Mouse (Mus musculus): Measurements from ENCODE around the gene Chd9. TPM values are rescaled to one million over a fixed set of nuclear protein-coding genes. Genes with fewer than 3 reads are reported as not detected.

Chd9 gene
- polyA plus RNA-seq, 1 experiment from 2014 or later: 25.3 TPM

DNA sequence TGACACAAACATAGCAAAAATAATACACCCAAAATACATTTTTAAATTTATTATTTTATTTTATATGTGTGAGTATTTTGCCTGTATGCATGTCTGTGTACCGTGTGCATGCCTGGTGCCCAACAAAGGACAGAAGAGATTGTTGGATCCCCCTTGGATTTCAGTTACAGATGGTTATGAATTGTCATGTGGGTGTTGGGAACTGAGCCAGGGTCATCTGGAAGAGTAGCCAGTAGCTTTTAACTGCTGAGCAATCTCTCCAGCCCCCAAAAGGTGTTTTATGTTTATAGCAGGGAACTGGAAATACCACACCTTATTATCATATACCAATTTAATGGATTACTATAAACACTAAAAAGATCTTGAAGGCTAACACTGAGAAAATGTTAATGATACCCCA, 106.6 kb downstream of the Chd9 start:
- H3K9ac ChIP-seq (ENCODE audit: low read depth, low read length): no peak overlapping the region
- 83% methylated on average over 1 of the region's 1 CpGs for WGBS
- no peak for ATAC-seq (replicated peaks; ENCODE audit: low FRiP score)

GRCm38 (mm10) chr8:90936840-90937239, 108.7 kb downstream of the Chd9 start:
- no peak overlapping the region for H3K4me3 ChIP-seq (ENCODE audit: low read depth, low read length)
- no peak for DNase-seq (ENCODE audit: low spot score)
- 50% methylated on average over 1 of the region's 1 CpGs for WGBS
- no peaks in the 10 kb centered on the region for H3K27me3 ChIP-seq (replicated peaks; ENCODE audit: control insufficient read depth, insufficient read depth, low read length)
- H3K4me2 ChIP-seq: no peak overlapping the region
- H3K27ac ChIP-seq (ENCODE audit: low read depth, low read length): no peak overlapping the region
- H3K36me3 ChIP-seq (ENCODE audit: control insufficient read depth, insufficient read depth, low read length): 0 out of 2 replicates have a peak, but pooled peaks cover 5% of the 10 kb centered on the region
- H3K9ac ChIP-seq (ENCODE audit: low read depth, low read length): no peak overlapping the region
- H3K9me3 ChIP-seq (ENCODE audit: control insufficient read depth, low read length): no peaks in the 10 kb centered on the region
- H3K4me1 ChIP-seq (replicated peaks; ENCODE audit: control insufficient read depth, insufficient read depth, low read length): peaks cover 3% of the 10 kb centered on the region; the same call in 1 of the 2 replicates
- ATAC-seq (replicated peaks; ENCODE audit: low FRiP score): no peak

More for the DNA sequence above, 106.6 kb downstream of the Chd9 start:
- H3K4me2 ChIP-seq: no peak overlapping the region
- H3K27me3 ChIP-seq (replicated peaks; ENCODE audit: control insufficient read depth, insufficient read depth, low read length): no peaks in the 10 kb centered on the region
- H3K27ac ChIP-seq (ENCODE audit: low read depth, low read length): no peak overlapping the region
- no peak for DNase-seq (ENCODE audit: low spot score)
- 0 out of 2 replicates have a peak, but pooled peaks cover 5% of the 10 kb centered on the region for H3K36me3 ChIP-seq (ENCODE audit: control insufficient read depth, insufficient read depth, low read length)
- no peak overlapping the region for H3K4me3 ChIP-seq (ENCODE audit: low read depth, low read length)
- no peaks in the 10 kb centered on the region; the same call in 1 of the 2 replicates for H3K4me1 ChIP-seq (replicated peaks; ENCODE audit: control insufficient read depth, insufficient read depth, low read length)
- H3K9me3 ChIP-seq (ENCODE audit: control insufficient read depth, low read length): no peaks in the 10 kb centered on the region

DNA sequence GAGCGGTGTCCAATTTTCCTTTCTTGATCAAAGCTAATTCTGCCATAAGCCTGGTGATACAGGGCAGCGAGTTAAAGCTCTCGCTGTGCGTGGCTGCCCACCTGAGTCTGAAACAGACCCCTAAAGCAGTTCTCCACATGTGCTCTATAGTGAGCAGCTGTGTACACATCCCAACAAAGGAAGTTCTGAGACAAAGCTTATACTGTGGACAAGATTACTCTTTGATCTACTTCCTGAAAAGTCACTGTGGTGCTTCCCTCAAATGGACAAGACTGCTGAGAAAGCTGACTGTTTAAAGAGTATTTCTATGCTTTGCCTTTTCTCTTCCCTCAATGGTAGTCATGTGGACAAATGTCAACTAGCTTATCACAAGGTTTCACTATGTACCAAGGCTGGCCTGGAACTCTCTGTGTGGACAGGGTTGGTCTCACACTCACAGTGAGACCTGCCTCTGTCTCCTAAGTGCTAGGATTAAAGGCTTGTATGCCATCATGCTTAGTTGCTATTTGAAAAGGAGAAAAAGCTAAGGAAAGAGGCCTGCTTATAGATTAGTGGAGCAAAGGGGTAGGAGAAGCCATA, 110.3 kb downstream of the Chd9 start:
- H3K4me2 ChIP-seq: no peak overlapping the region
- ATAC-seq (replicated peaks; ENCODE audit: low FRiP score): no peak
- 0 out of 2 replicates have a peak, but pooled peaks cover 5% of the 10 kb centered on the region for H3K36me3 ChIP-seq (ENCODE audit: control insufficient read depth, insufficient read depth, low read length)
- H3K4me3 ChIP-seq (ENCODE audit: low read depth, low read length): no peak overlapping the region
- no peak overlapping the region for H3K27ac ChIP-seq (ENCODE audit: low read depth, low read length)
- DNase-seq (ENCODE audit: low spot score): no peak
- H3K4me1 ChIP-seq (replicated peaks; ENCODE audit: control insufficient read depth, insufficient read depth, low read length): peaks cover 3% of the 10 kb centered on the region; the same call in 1 of the 2 replicates
- 85% methylated on average over 4 of the region's 4 CpGs for WGBS
- no peak overlapping the region for H3K9ac ChIP-seq (ENCODE audit: low read depth, low read length)
- H3K27me3 ChIP-seq (replicated peaks; ENCODE audit: control insufficient read depth, insufficient read depth, low read length): no peaks in the 10 kb centered on the region
- no peaks in the 10 kb centered on the region for H3K9me3 ChIP-seq (ENCODE audit: control insufficient read depth, low read length)

DNA sequence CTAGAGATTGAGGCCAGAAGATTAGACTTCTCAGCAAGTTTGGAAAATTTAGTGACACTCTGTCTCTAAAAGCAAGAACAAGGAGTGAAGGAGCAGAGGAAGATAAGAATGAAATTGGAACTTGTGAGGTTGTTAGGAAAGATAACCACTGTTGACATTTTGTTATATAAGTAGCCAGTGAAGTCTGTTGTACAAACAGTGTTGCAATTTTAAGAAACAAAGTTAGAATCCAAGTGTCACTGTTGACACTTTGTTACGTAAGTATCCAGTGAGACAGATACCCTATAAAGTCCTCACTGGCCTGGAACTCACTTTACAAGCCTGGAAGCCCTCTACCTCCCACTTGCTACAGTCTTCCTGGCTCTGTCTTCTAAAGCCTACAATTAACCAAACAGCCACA, 111.7 kb downstream of the Chd9 start:
- no peaks in the 10 kb centered on the region for H3K27me3 ChIP-seq (replicated peaks; ENCODE audit: control insufficient read depth, insufficient read depth, low read length)
- no peak overlapping the region for H3K4me2 ChIP-seq
- 78% methylated on average over 1 of the region's 1 CpGs for WGBS
- H3K9me3 ChIP-seq (ENCODE audit: control insufficient read depth, low read length): no peaks in the 10 kb centered on the region
- DNase-seq (ENCODE audit: low spot score) (no peak), ATAC-seq (replicated peaks; ENCODE audit: low FRiP score) (no peak)
- H3K27ac ChIP-seq (ENCODE audit: low read depth, low read length): no peak overlapping the region
- H3K36me3 ChIP-seq (ENCODE audit: control insufficient read depth, insufficient read depth, low read length): 0 out of 2 replicates have a peak, but pooled peaks cover 5% of the 10 kb centered on the region
- H3K9ac ChIP-seq (ENCODE audit: low read depth, low read length): no peak overlapping the region
- peaks cover 3% of the 10 kb centered on the region; the same call in 1 of the 2 replicates for H3K4me1 ChIP-seq (replicated peaks; ENCODE audit: control insufficient read depth, insufficient read depth, low read length)
- H3K4me3 ChIP-seq (ENCODE audit: low read depth, low read length): no peak overlapping the region

GRCm38 (mm10) chr8:90943770-90944169, 115.6 kb downstream of the Chd9 start:
- Histone ChIP-seq H3K4me1 (replicated peaks; ENCODE audit: control insufficient read depth, insufficient read depth, low read length) (peaks cover 3% of the 10 kb centered on the region; the same call in 1 of the 2 replicates), H3K36me3 (ENCODE audit: control insufficient read depth, insufficient read depth, low read length) (no peaks in the 10 kb centered on the region), H3K4me3 (ENCODE audit: low read depth, low read length) (no peak overlapping the region), H3K9ac (ENCODE audit: low read depth, low read length) (no peak overlapping the region), H3K27ac (ENCODE audit: low read depth, low read length) (no peak overlapping the region), H3K9me3 (ENCODE audit: control insufficient read depth, low read length) (no peaks in the 10 kb centered on the region), H3K4me2 (no peak overlapping the region), H3K27me3 (replicated peaks; ENCODE audit: control insufficient read depth, insufficient read depth, low read length) (no peaks in the 10 kb centered on the region)
- ATAC-seq (replicated peaks; ENCODE audit: low FRiP score) (peak; percentile 69), DNase-seq (ENCODE audit: low spot score) (no peak)
- WGBS: 72% methylated on average over 4 of the region's 4 CpGs

DNA sequence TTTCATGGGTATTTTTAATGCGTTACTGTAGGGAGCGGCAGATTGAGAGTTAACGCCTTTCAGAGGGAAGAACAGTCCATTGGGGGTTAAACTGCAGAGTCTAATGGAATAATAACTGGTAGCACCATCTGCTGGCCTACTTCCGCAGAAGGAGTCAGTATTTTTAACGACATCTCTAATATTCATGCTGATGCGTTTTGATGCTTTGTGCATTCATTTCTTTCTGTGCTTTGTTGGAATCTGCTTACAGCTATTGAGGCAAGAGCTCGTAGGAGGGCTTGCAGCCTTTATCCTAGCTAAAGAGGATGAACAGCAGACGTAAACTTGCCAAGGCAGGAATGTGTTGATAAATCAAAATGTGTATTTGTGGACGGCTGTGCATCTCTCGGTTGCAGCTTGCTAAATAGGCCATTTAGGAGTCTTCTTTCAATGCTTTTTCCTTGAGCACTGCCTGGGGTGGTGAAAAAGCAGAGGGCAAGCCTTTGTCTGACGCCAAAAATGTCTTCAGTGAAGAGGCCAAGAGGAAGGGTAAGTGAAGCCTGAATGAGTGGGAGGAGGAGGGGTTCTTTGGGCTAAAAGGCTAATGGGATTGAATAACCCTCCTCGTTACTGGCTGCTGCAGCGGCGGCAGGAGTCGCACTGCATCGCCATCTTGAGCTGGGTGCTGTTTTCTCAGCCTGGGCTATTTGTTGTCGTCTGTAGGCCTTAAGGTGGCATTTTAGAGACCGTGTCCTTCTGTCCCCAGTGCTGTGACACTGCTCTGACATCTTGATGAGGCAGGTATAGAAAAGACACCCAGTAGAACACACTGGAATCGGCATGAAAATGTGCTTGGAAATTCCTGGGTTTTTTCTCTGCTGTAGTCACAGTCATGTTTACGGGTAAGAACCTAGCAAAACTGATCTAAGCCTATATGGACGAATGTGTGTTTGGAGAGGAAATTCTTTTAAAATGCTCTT, 126.9 kb downstream of the Chd9 start:
- H3K9ac ChIP-seq (ENCODE audit: low read depth, low read length): peak overlapping the region; percentile 79
- no peaks in the 10 kb centered on the region for H3K36me3 ChIP-seq (ENCODE audit: control insufficient read depth, insufficient read depth, low read length)
- peak overlapping the region; percentile 56 for H3K4me3 ChIP-seq (ENCODE audit: low read depth, low read length)
- H3K4me1 ChIP-seq (replicated peaks; ENCODE audit: control insufficient read depth, insufficient read depth, low read length): no peaks in the 10 kb centered on the region
- H3K27me3 ChIP-seq (replicated peaks; ENCODE audit: control insufficient read depth, insufficient read depth, low read length): no peaks in the 10 kb centered on the region
- ATAC-seq (replicated peaks; ENCODE audit: low FRiP score) (peak; percentile 90), DNase-seq (ENCODE audit: low spot score) (peak; percentile 75)
- peak overlapping the region; percentile 70 for H3K4me2 ChIP-seq
- 15% methylated on average over 21 of the region's 21 CpGs for WGBS
- H3K27ac ChIP-seq (ENCODE audit: low read depth, low read length): peak overlapping the region; percentile 94
- H3K9me3 ChIP-seq (ENCODE audit: control insufficient read depth, low read length): no peaks in the 10 kb centered on the region

DNA sequence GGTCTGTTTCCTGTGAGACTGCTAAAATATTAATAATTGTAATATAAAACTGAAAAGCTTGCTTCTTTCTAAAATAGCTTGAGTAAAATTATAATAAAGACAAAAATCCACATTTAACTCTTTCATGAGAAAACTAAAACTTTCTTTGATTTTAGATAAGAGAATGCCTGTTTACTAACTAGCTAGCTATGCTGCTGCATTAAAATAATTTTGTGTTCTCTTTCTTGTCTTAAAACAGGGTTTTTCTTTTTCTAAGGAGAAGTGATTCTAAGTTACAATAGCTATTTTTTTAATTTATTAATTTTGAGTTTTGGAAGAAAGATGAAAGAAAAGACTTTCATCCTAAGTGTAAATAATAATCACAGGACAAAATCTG, 127.6 kb downstream of the Chd9 start:
- no peaks in the 10 kb centered on the region for H3K36me3 ChIP-seq (ENCODE audit: control insufficient read depth, insufficient read depth, low read length)
- ATAC-seq (replicated peaks; ENCODE audit: low FRiP score): no peak
- H3K4me2 ChIP-seq: peak overlapping the region; percentile 70
- no peaks in the 10 kb centered on the region for H3K9me3 ChIP-seq (ENCODE audit: control insufficient read depth, low read length)
- peak overlapping the region; percentile 79 for H3K9ac ChIP-seq (ENCODE audit: low read depth, low read length)
- H3K27me3 ChIP-seq (replicated peaks; ENCODE audit: control insufficient read depth, insufficient read depth, low read length): no peaks in the 10 kb centered on the region
- peak overlapping the region; percentile 56 for H3K4me3 ChIP-seq (ENCODE audit: low read depth, low read length)
- no peaks in the 10 kb centered on the region for H3K4me1 ChIP-seq (replicated peaks; ENCODE audit: control insufficient read depth, insufficient read depth, low read length)
- H3K27ac ChIP-seq (ENCODE audit: low read depth, low read length): peak overlapping the region; percentile 94
- no peak for DNase-seq (ENCODE audit: low spot score)

DNA sequence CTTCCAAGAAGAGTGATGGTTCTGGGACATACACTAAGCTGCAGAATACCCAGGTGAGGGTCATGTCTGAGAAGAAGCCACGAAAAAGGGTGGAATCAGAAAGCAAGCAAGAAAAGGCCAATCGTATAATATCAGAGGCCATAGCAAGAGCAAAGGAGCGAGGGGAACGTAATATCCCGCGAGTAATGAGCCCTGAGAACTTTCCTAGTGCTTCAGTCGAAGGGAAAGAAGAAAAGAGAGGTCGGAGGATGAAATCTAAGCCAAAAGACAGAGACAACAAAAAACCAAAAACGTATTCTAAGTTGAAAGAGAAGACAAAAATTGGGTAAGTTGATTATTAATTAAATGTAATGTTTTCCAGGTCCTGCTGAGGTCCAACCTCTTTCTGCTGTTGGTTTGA, 128.2 kb downstream of the Chd9 start:
- peak overlapping the region; percentile 55 for H3K4me2 ChIP-seq
- H3K27ac ChIP-seq (ENCODE audit: low read depth, low read length): no peak overlapping the region
- no peak for ATAC-seq (replicated peaks; ENCODE audit: low FRiP score)
- WGBS: 81% methylated on average over 9 of the region's 9 CpGs
- H3K4me3 ChIP-seq (ENCODE audit: low read depth, low read length): peak overlapping the region; percentile 13
- no peaks in the 10 kb centered on the region for H3K27me3 ChIP-seq (replicated peaks; ENCODE audit: control insufficient read depth, insufficient read depth, low read length)
- H3K36me3 ChIP-seq (ENCODE audit: control insufficient read depth, insufficient read depth, low read length): no peaks in the 10 kb centered on the region
- no peak for DNase-seq (ENCODE audit: low spot score)
- H3K9me3 ChIP-seq (ENCODE audit: control insufficient read depth, low read length): no peaks in the 10 kb centered on the region
- no peak overlapping the region; the same call in 1 of the 2 replicates for H3K9ac ChIP-seq (ENCODE audit: low read depth, low read length)
- H3K4me1 ChIP-seq (replicated peaks; ENCODE audit: control insufficient read depth, insufficient read depth, low read length): no peaks in the 10 kb centered on the region
